Mouse (Mus musculus) liver, postnatal 0 days (tissue): ENCODE measurements around the gene Rsph1.

Experiments
- CTCF ChIP-seq: sonication (generic); IDR thresholded peaks from 2 replicates; pipeline ENCODE4 v1.5.1; 2016; ENCODE audit warnings: antibody characterized with exemption, low read depth
- EP300 ChIP-seq: IDR thresholded peaks from 2 replicates; pipeline ENCODE4 v1.6.1; 2016; ENCODE audit warnings: antibody characterized with exemption, low read depth, mild to moderate bottlenecking

DNA sequence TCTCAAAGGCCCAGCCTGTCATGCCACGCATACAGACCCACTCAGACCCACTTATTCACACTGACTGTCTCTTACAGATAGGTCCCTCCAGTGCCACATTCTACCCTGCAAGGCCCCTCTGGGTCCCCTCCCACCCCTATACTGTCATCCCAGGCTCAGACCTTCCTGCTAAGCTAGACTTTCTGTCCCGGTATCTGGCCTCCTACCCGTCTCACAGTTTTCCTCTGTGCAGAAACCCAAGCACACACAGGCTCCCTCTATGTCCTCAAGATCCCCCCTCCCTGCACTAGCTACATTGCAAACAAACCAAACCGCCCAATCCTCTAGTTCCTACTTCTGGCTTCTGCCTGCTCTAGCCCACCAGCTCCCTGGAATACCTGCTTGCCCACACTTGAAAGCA is 748 bp upstream of the Rsph1 start:
- TF ChIP-seq CTCF (no peak), EP300 (no peak)
